Mouse (Mus musculus) E14TG2a.4 (cell line): ENCODE measurements at regions not wholly inside any gene's neighbourhood (a gene's known extent, or its start where the extent isn't known, plus 50 kb on each side); places are given as distances from the start of the nearest gene placed in this dataset.

Experiments
- H3K27me3 ChIP-seq: 2 replicates; pipeline ENCODE4 v1.6.1; 2014; ENCODE audit warnings: low read length, control low read depth; ENCODE audit not compliant: insufficient read depth
- H3K36me3 ChIP-seq: 2 replicates; pipeline ENCODE4 v1.6.1; 2014; ENCODE audit warnings: low read length, control low read depth; ENCODE audit not compliant: insufficient read depth
- H3K4me1 ChIP-seq: replicated peaks from 2 replicates; pipeline ENCODE4 v1.6.1; 2014; ENCODE audit warnings: low read depth, low read length, control low read depth
- H3K4me3 ChIP-seq: replicated peaks from 2 replicates; pipeline ENCODE4 v1.5.1; 2014; ENCODE audit warnings: mild to moderate bottlenecking, low read length
- H3K9me3 ChIP-seq: 2 replicates; pipeline ENCODE4 v1.6.1; 2014; ENCODE audit warnings: low read length, control low read depth
- CTCF ChIP-seq: conservative IDR thresholded peaks from 2 replicates; pipeline ENCODE4 v1.5.1; 2014; ENCODE audit warnings: low read length
- NANOG ChIP-seq: IDR thresholded peaks from 2 replicates; pipeline ENCODE4 v1.6.1; 2014; ENCODE audit warnings: borderline replicate concordance, low read length, mixed read lengths
- POU5F1 ChIP-seq: IDR thresholded peaks from 2 replicates; pipeline ENCODE4 v1.6.1; 2014; ENCODE audit warnings: low read length, borderline replicate concordance

DNA sequence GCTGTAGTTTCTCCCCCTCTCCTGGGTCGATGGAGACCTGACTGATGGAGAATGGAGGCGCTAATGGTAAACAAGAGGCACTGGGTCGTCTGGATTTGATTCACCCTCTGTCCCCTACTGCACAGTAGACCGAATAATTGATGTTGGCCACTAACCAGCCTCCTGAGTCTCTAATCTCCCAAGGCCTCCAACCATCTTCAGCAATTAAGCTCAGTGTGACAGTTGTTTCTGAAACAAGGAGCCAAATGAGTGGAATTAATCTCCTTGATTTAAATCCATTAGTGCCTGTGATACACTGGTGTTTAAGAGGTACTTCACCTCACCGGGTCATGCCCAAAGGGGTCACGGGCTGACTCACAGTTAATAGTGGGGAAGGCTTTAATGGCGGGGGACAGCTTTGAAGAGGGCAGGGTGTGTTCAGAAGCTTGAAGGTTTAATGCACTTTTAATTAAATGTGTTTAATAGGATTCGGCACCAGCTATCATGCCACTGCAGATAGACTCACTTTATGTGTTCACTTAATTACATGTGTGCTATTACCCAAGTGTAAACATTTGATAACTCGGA, 161.8 kb upstream of the Msx2 start:
- no peak overlapping the region for H3K4me3 ChIP-seq
- H3K4me1 ChIP-seq: no peaks in the 10 kb centered on the region
- TF ChIP-seq POU5F1: no peak
- TF ChIP-seq NANOG: no peak
- TF ChIP-seq CTCF: no peak
- no peaks in the 10 kb centered on the region for H3K36me3 ChIP-seq
- no peaks in the 10 kb centered on the region for H3K9me3 ChIP-seq
- peaks cover 3% of the 10 kb centered on the region; the same call in 1 of the 2 replicates for H3K27me3 ChIP-seq

GRCm38 (mm10) chr13:53598050-53598449, 125.2 kb upstream of the Msx2 start:
- H3K27me3 ChIP-seq: peaks cover 24% of the 10 kb centered on the region
- no peaks in the 10 kb centered on the region for H3K9me3 ChIP-seq
- no peaks in the 10 kb centered on the region for H3K36me3 ChIP-seq
- H3K4me3 ChIP-seq: no peak overlapping the region
- H3K4me1 ChIP-seq: no peaks in the 10 kb centered on the region
- TF ChIP-seq CTCF (no peak), POU5F1 (no peak), NANOG (no peak)

- Histone ChIP-seq H3K4me1 (no peaks in the 10 kb centered on the region), H3K9me3 (no peaks in the 10 kb centered on the region), H3K36me3 (no peaks in the 10 kb centered on the region), H3K4me3 (no peak overlapping the region), H3K27me3 (peaks cover 24% of the 10 kb centered on the region)
- TF ChIP-seq POU5F1 (no peak), CTCF (no peak), NANOG (no peak)
Measured at GRCm38 (mm10) chr13:53596871-53597800, 124.3 kb upstream of the Msx2 start.

- Histone ChIP-seq H3K4me3 (no peak overlapping the region), H3K36me3 (no peaks in the 10 kb centered on the region), H3K9me3 (no peaks in the 10 kb centered on the region), H3K27me3 (peaks cover 3% of the 10 kb centered on the region; the same call in 1 of the 2 replicates), H3K4me1 (no peaks in the 10 kb centered on the region)
- TF ChIP-seq NANOG (no peak), CTCF (peak; percentile 54)
Measured at GRCm38 (mm10) chr13:53592755-53593154, 119.9 kb upstream of the Msx2 start.

DNA sequence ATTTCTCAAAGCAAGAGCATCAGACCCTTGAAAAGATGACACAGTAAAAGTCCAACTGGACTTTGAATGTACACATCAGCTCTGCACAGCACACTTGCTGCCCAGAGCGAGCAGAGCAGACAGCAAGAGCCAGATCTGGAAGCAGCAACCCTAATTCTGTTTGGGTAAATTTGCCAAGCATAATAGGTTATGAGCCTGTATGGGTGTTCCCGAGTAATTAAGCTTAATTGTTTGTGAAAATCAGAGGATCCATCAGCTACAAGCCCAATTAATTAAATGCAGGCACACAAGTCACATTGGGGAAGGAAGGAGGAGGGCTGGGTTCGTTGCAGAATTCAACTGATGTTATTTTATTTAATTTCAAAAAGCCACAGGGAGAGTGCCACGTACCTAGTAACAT, 113.9 kb upstream of the Msx2 start:
- Histone ChIP-seq H3K4me3 (no peak overlapping the region), H3K9me3 (no peaks in the 10 kb centered on the region), H3K27me3 (no peaks in the 10 kb centered on the region; the same call in 1 of the 2 replicates), H3K4me1 (peaks cover 13% of the 10 kb centered on the region), H3K36me3 (no peaks in the 10 kb centered on the region)
- no peak for TF ChIP-seq POU5F1
- no peak for TF ChIP-seq NANOG
- no peak for TF ChIP-seq CTCF

- H3K9me3 ChIP-seq: peaks cover 12% of the 10 kb centered on the region
- H3K4me1 ChIP-seq: peaks cover 13% of the 10 kb centered on the region
- TF ChIP-seq POU5F1: no peak
- TF ChIP-seq CTCF: no peak
- no peak for TF ChIP-seq NANOG
- no peaks in the 10 kb centered on the region for H3K36me3 ChIP-seq
- no peak overlapping the region for H3K4me3 ChIP-seq
- no peaks in the 10 kb centered on the region; the same call in 1 of the 2 replicates for H3K27me3 ChIP-seq
Measured at GRCm38 (mm10) chr13:53584504-53585130, 111.7 kb upstream of the Msx2 start.

DNA sequence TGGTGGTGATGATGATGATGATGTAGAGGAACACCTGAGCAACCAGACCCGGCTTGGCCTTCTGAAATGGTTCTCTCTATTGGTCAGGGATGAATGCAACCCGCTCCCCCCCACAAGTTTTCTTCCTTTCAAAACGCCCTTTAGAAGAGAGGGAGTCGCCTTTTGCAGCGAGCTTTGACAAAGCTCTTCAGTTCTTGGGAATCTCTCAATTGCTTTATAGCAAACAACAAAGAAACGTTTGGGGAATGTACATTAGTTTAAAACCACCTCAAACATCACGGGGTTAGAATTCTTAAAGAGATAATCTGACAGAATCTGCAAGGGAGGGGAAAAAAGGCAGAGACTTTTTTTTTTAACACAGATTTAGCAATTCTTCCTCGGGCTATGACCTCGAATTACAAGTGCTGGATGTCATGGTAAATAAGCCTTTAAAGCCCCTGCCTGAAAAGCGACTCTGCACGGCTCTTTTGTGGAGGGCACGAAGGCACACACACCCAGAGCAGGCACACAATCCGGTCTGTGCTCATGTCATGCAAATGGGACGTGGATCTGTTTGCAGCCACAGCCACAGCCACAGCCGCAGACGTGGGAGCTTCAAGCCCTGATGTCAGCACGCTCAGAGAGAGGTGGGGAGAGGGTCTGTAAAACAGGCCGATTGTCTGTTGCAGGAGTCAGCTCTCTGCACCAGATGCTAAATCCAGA, 81.2 kb upstream of the Msx2 start:
- Histone ChIP-seq H3K36me3 (no peaks in the 10 kb centered on the region), H3K4me3 (no peak overlapping the region), H3K27me3 (peaks cover 7% of the 10 kb centered on the region; the same call in 1 of the 2 replicates), H3K9me3 (no peaks in the 10 kb centered on the region), H3K4me1 (no peaks in the 10 kb centered on the region)
- TF ChIP-seq NANOG (no peak), CTCF (no peak), POU5F1 (no peak)

DNA sequence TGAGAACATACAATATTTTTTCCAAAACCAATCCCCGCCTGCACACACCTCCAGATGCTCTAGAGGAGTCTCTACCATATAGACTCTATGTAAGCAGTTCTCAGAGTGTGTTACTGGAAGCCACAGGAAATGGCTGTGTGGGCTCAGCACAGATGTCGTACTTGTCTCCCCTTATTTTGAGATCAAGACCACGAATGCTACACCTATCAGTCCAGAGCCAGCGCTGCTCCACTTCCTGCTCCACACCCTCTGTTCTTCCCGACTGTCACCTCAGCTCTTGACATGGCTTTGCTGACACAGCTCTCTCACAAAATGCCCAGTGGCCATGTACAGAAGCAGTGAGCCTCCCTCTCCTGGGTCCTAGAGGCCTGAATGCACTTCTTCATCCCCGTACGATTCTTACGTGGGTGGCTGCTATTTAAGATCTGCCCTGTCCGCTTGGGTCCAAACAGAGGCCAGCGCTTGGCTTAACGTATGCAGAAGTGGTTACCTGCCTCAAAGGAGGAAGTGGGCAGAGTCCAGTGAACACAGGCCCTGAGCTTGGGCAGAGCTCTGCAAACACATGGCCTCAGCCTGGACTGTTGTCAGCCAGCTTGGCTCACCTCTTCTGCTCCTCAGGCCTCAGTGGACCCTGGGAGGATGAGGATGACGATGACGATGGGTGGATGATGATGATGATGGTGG, 80.5 kb upstream of the Msx2 start:
- H3K4me1 ChIP-seq: no peaks in the 10 kb centered on the region
- no peaks in the 10 kb centered on the region for H3K36me3 ChIP-seq
- H3K27me3 ChIP-seq: peaks cover 7% of the 10 kb centered on the region; the same call in 1 of the 2 replicates
- TF ChIP-seq CTCF (no peak), POU5F1 (no peak), NANOG (no peak)
- H3K4me3 ChIP-seq: no peak overlapping the region
- H3K9me3 ChIP-seq: no peaks in the 10 kb centered on the region
